Mouse (Mus musculus): ENCODE measurements around the gene Otogl.

Otogl gene

DNA sequence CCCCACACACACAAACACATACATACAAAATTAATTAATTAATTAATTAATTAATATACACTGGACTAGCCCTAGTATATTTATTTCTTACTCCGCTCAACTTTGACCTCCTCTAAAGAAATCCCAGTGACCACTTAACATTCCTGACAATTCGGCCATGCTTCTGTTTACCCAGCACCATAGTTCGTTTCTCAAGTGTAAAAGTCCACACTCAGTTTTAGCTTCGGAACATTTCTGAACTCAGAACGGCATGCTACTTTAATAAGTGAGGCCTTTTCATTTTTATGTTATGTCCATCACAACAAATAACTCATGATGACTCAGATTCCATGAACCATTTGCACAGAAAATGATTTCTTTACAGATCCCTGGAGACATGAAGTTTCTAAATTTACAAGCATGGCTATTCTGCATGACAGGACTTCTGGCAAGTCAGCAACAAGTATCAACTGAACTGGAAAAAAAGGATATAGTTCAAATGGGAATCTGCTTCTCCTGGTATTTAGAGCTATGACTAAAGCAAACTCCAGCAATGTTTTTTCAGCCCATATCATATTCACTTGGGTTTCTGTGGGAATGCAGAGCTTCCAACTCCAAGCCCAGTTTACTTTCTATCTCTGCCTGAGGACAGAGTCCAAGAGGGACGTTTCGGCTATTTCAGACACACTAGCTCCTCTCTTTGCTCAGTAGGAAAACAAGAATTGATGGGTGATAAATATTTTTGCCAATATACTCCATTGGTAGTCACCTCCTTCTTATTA, 6.5 kb downstream of the Otogl start:
- no peak for DNase-seq

DNA sequence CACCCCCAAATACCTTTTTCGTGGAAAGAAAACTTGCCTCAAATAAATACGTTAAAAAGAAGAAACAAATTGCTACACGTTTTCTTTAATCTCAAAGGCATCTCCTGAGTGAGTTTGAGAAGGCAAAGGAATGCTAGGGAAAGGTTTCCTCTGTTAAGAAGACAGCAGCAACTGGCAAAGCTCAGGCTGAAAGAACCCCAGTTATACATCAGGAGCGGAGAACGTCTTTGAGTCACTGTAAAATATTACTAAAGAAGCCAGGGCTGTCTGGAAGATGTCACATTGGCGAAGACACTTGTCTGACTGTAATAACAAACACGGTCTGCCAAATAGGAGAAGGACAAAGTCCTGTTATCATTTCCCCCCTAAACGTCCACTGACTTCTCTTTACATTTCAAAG, 10.0 kb downstream of the Otogl start:
- no peak for DNase-seq

DNA sequence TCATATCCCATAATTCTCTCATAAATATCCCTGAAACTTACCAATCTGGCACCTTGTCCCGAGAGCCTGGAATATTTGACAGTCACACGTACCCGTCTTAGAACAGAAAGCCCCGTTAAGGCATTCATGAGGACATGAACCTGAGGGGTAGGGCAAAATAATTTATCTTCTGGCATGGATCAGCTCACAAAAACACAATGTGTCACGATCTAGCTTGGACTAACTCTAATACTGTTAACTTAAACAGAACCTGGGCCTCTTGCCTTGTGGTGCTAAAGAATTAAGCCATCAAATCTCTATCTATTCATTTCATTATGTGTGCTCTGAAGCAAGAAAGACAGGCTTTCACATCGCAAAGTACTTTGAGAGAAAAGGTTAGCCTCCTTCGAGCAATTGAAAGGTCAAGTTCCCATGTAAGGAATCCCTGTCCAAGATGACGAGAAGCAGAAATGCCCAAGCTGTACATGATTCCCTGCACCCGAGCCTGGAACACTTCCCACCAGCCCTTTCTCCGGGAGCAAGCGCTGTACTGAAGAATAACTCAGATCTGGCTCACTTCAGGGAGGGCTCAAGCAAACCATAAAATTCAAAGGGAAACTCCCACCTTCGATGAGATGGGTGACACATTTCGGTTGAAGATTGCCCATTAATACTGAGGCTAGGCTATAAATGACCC, 10.6 kb downstream of the Otogl start:
- no peak for DNase-seq

DNA sequence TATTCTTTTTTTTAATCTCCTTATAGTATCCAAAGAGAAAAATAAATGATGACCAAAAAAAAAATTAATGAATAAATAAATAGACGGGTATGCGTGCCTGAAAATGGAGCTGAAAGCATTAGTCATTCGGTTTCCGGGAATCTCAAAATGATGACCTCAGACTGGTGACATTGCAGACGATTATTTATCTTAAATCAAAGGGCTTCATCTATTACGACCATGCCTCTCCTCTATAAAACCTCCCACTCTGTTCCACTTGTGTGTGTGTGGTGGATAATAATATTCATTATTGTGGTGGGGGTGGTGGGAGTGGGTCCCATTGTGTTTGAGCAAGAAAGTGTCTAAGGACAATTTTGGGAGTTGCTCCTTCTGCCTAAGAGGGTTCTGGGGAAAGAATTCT, 12.0 kb downstream of the Otogl start:
- no peak for DNase-seq

DNA sequence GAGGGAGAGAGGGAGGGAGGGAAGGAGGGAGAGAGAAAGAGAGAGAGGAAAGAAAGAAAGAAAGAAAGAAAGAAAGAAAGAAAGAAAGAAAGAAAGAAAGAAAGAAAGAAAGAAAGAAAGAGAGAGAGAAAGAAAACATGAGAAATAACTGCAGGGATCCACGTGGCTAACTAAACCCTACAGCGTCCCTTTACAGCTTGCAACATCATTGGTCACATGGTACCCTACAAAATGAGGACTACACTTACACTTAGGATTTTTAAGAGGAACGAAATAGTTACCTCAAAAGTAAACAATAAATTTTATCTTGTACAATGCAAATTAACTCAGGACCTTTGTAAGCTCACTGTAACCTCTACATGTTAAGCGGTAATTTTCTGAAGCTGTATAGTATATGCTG, 15.8 kb downstream of the Otogl start:
- no peak for DNase-seq

DNA sequence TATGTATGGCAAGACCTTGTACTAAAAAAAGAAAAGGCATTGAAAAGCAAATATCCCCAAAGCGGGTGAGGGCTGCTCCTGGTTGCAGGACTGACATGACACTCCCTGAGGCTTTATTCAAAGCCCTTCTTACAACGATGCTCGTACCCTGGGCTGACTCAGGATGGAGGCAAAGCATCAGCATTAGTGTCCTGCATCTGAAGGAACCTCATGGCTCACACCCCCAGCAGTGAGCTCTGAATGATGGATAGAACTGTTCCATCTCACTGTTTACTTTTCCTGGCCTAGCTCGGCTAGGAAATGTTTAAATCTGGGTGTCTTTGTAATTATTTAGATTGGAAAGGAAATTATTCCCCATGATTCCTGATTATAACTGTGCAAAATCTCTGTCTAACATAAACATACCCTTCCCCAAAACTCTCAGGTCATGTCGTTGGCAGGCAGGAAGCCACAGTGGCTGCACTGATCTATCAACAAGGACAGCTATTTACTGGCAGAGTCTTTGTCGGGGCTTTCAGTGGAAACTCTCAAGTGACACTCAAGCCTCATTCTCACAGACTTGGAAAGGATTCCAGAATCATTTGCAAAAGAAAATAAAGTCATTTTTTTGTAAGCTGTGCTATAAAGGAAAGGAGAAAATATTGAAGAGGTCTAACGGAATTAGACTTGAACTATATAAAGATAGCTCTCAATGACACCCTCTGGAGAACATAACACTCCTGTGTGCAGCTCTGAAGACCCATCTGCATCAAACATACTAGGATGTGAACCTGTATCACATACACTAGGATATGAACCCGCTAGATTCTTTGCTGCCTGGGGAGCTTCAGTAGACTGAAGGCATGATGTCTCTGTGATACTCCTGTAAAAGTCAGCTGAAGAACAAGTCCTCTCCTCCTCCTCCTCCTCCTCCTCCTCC, 17.0 kb downstream of the Otogl start:
- DNase-seq: no peak

DNA sequence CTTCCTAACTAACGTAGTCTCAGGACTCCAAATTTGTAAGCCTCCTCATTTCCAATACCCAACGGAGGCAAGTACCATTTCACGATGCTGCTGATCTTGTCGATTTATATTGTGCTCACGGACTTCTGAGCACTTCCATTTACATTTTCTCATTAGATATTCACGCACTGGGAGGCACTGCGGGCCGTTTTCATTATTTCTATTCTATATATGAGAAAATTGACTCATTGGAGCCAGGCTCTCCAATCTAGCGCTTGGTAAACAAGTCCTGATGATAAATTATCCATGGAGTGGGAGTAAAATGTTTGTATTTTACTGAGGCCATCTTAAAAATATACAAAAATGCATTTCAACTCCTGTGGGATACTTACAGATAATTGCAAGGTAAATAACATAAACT, 21.5 kb downstream of the Otogl start:
- DNase-seq: no peak

DNA sequence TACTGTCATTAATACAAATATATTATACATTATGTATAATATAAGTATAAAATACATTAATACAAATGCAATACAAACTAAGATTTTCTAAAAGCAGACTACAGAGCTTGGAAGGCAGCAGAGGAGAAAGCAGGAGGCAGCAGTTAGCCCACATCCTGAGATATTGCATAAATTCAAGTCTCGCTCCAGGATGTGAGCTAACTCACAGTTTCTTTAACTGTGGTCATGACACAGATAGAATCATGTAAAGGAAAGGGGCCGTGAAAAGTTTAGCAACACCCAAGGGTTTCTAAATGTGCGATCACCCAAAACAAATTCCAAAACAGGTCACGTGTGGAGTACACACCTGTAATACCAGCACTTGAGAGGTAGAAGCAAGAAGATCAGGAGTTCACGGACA, 39.4 kb downstream of the Otogl start:
- DNase-seq: no peak

DNA sequence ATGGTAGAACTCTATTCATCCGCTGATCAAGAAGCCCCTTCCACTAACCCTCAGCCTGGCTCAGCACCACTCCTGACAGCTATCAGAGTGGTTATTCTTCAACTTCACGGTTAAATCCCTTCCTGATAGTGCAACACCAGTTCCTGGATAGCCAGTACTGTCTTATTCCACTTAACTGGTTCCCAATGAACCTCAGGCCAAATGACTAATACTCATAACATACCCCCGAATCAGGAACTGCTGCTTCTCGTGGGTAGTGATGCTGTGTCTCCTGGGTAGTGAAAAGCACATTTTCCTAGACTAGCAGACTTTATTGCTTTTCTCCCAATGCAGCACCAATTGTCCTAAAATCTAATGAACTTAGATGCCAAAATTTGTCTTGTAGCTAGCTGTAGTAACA, 39.8 kb downstream of the Otogl start:
- no peak for DNase-seq

DNA sequence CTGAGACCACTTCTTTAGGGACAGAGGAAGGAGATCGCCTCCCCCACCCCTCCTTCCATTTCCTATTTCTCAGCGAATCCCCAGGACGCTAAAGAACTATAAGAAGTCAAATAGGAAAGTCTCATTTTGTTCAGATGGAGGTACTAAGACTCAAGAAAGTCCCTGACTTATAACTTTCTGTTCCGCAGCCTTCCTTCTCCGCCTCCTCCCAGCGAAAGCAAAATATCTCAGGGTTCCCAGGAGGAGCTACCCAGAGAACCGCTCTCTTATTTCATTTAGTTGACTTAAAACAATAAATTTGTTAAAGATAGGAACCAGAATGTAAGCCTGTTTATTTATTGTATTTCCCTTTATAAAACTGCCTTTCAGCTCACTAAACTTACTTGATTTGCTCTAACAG, 41.4 kb downstream of the Otogl start:
- no peak for DNase-seq

DNA sequence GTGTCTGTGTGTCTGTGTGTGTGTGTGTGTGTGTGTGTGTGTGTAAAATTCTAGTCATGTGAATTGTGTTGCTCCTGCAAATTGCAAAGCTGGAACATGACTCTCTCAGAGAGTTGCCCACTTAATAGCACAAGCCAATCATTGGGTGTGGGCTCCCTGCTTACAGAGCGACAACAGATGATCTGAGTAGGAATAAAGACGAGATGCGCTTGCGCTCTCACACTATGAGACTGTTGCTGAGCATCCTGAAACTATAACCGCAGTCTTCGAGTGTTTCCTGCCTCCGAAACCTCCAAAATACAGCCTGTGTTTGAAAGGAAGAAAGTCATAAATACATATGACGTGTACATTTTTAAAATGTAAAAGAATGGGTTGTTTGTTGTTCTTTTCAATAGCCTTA, 43.0 kb downstream of the Otogl start:
- no peak for DNase-seq

DNA sequence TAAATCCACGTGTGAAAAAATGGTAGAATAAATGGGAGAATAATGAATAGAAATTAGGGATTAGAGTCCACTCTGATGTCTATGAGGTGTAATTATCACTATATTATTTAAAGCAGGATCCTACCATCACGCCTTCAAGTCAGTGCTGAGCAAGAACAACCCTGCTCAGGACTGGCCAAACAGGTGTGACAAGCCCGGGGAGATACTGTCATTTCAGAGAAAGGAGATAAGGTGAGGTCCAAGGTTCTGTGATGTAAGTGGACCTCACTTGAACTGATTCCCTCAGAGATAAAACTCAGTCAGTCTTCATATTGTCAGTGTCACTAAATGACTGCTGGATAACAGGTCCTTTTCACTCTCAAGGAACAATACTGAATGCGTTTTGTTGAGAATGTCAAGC, 44.5 kb downstream of the Otogl start:
- no peak for DNase-seq

DNA sequence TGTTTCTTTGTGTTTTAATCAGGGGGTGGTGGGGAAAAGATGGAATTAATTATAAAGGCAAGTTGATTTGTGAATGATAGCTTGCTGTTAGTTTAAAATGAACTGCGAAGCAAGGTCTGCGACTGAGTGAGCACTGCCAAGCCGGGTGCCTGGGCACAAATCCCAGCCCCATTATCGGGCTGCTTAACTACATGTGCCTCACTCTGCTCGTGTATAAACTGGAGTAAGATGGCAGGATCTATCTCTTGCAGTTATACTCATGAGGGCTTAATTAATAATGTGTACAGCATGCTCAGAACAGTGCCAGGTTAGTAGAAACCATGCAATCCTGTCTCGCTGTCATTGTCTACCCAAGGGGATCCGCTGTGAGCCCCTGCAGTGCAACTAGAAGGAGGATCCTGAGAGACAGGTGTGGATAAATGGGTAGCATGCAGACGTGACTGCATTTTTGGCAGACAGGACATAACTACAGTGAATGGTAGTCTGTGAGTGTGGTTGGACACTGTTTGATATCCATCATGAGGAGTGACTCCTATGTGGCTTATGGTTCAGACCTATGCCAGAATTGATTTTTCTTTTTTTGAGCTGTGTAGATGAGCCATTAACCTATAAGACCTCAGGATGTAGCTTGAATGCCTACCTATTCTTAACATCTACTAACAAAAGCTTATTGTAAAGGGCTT, 51.6 kb downstream of the Otogl start:
- peak in 1 of 2 experiments; percentile 30 for DNase-seq

DNA sequence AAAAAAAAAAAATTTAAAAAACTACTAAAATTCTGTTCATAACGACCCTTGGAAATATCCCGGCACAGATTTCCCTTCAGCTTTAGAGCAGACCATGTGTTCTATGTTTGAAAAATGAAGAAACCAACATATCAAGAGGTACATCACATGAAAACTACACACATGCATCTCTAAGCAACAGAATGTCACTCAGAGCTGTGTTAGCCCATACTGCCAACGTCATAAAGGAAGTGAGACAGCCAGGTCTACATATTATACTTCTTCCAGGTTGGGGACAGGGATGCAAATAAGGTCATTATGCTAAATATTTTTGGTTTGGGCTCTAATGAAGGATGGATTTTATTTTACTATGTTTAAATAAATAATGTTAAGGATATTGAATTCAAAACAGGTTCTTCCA, 52.7 kb downstream of the Otogl start:
- no peak for DNase-seq

DNA sequence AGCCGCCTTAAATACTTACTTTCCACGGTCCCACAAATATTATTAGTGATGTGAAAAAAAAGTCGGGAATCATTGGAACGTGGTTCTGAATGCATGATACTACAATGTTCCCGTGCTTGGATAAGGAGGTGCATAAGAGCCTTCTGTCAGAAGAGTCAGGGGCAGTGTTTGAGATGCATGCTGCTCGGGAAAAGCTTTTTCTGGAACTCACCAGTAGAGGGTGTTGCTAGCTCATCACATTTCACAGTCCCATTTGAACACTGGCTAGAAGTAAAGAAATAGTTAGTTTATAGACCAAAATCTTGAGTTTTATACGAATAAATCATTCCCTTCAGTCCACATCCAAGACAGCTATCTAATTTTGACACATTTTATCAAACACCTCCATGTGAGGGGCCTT, 53.2 kb downstream of the Otogl start:
- DNase-seq: peak; percentile 11 to 34

DNA sequence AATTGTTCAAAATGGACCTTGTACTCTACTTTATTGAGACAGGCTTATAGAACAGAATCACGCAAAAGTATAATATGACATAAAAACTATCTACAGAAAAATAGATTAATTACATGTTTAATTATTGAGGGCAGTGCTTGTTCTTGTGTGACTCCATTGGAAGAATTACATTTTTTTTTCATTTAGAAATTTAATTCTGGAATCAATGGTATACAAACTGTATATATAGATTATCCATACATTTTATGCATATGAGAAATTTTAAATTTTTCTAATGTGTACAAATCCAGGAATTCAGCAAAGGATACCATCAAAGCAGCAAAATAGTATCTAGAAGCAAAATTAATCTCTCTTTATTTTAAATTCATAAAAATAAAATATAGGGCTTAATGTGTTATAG, 67.0 kb downstream of the Otogl start:
- no peak for DNase-seq

DNA sequence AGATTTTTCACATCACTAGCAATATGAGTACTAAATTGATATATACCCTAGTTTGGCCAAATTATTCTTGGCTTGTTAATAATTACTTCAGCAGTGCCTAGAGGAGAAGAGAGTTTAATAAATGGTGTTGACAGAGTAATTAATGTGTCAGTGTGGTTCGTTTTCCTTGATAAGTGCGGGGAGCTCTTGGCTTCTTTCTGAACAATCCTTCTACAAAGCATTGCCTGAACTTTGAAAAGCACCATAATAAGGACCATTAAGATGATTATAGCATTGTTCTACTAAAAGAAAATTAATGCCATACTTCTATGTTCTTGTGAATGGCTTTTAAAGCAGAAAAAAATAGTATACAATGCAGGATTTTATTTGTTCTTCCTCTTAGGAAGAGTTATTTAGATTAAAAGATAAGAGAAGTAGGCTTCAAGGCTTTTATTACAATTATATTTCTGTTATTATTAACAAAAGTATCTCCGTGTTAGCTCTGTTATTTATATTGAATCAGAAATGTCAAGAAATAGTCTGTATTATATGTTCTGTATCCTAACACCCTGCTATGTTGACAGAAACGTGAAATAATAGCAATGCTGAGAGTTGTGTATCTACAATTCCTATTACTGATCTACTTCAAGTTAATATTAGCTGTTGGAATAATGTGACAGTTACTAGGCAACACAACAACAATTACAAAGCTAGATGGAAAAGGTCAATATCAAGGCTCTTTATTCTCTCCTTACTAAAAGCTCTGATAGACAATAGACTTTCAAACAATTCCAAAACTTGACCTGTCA, 77.3 kb downstream of the Otogl start:
- DNase-seq: no peak

DNA sequence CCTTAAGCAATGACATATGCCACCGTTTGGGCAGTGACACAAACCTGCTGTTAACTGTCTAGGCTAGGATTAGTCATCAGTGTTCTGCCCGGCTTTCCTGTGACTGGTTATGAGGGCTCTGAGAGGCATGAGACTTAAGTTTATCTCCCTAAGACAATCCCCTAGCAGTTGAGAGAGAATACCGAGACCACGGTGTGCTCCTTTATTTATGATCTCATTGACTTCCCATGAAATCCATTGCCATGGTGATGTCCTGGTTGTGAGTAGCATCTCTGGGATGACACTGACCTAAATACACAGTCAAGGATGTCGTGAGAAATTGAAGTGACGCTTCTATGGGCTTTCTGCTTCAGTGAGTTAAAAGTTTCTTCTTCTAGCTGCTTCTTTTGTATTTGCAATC, 82.8 kb downstream of the Otogl start:
- no peak for DNase-seq

DNA sequence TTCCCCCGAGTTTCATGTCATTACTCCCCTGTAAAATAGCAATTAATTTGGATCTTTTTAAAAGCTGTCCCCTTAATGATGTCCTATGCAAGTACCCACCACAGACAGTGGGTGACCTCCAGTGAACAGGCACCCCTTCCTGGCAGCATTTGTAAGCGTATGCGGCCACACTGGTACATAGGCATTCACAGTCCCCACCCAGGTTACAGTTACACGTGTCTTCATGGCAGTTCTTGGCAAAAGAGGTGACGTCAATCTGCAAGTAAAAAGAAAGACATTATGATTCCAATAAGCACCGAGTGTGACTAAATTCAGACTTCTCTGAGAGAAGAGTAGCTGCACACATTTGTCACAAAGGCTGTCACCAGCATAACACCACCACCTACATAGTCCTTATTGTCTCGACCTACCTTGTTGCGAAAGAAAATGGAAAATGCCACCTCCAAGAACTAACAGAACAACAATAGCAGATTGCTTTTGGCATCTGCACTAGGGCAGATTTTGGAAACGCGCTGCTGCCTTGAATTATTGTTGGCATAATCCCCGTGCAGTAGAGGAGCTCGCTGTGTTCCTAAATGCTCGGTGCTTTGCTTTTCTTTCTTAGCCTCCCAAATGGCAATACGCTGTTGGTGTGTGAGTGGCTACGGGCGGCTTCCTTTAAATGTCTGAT, 98.0 kb downstream of the Otogl start:
- DNase-seq: no peak

DNA sequence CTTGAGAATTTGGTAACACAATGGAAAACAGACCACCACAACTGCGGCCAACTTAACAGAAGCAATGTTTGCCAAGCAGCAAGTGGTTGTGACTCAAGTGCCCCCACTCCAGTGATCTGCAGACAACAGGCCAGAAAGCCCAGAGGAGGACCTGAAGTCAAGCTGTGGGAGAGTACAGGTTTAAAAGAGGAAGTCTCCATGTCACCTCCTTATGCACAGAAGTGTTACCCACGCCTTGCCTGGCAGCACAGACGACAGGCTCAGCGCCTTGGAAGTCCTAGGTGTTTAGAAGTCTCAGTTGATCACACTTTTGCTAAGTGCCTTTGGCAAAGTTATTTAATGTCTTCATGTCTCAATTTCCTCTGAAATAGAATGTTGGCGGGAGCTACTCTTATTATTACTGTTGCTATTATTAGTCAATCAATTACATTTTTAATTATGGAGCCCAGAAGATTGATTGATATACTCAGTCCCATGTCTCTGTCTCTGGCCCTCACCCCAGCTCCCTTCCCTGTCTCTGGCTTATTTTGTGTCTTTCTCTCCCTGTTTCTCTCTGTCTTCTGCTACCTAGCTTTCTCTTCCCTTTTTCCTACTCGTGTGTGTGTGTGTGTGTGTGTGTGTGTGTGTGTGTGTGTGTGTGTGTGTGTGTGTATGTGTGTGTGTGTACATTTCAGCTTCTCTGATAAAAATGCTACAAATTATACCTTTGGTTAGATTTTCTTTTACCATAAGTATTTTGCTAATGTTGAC, 101.1 kb downstream of the Otogl start:
- no peak for DNase-seq

DNA sequence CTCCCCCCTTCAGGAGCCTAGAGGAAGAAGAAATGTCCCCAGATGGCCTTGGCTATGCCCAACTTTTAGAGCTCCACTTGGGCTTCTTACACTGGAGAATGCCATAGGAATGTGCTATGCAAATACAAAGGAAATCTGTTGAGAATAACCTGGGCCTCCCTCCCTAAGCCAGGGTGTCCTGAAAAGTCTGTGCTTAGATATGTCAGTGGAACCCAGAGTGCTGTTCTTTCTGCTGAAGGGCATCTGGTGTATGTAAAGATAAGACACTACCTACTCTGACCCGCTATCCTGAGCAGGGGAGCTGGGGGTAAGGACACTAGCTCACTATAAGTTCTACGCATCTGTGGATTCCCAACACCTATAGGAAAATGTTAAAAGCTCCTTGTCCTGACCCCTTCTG, 106.7 kb downstream of the Otogl start:
- DNase-seq: no peak

Measured in cerebellum, postnatal 25 days (tissue).